Mouse (Mus musculus): ENCODE results near the gene Rasa3. TPM values are rescaled to one million over a fixed set of nuclear protein-coding genes. Genes with fewer than 3 reads are reported as not detected.

Gene Rasa3
- polyA plus RNA-seq, 1 experiment from 2014 or later, result 21.3 TPM

- H3K4me1 ChIP-seq (ENCODE audit: control insufficient read depth, insufficient read depth, low read length), result peaks cover 3% of the 10 kb centered on the region; the same call in 1 of the 2 replicates
- no peak overlapping the region for H3K4me3 ChIP-seq (ENCODE audit: low read length)
- WGBS, result 79% methylated on average over 6 of the region's 6 CpGs
- no peak overlapping the region for H3K4me2 ChIP-seq (ENCODE audit: low read depth, low read length)
- no peak for ATAC-seq
- H3K36me3 ChIP-seq (ENCODE audit: control insufficient read depth, insufficient read depth, low read length), result no peaks in the 10 kb centered on the region
- no peaks in the 10 kb centered on the region for H3K27me3 ChIP-seq (replicated peaks; ENCODE audit: control insufficient read depth, insufficient read depth, low read length)
- H3K9me3 ChIP-seq (ENCODE audit: control insufficient read depth, low read length), result no peaks in the 10 kb centered on the region
- no peak overlapping the region for H3K27ac ChIP-seq (ENCODE audit: low read length)
- no peak overlapping the region for H3K9ac ChIP-seq (ENCODE audit: low read depth, low read length)
Measured at GRCm38 (mm10) chr8:13591246-13591645, 86.2 kb downstream of the Rasa3 start.

DNA sequence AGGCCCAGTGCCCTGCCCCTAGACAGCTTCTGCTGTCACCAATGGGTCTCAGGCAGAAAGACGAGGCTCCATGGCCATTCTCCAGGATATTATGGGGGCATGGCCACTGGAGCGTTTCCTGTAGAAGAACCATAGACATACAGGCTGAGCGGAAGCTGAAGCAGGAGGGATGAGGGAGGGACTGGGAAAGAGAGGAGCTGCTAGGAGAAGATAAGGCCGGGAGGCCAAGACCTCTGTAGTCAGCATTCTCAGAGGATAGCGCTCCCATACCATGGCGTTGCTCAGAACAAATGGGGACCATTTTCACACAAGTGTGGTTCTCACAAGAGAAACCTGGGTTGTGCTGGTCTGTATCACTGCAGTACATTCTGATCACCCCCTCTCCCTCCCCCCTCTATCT, 88.3 kb downstream of the Rasa3 start:
- no peak overlapping the region for H3K4me3 ChIP-seq (ENCODE audit: low read length)
- H3K9me3 ChIP-seq (ENCODE audit: control insufficient read depth, low read length), result no peaks in the 10 kb centered on the region
- ATAC-seq, result no peak
- no peak overlapping the region for H3K4me2 ChIP-seq (ENCODE audit: low read depth, low read length)
- H3K9ac ChIP-seq (ENCODE audit: low read depth, low read length), result no peak overlapping the region
- no peak overlapping the region for H3K27ac ChIP-seq (ENCODE audit: low read length)
- no peaks in the 10 kb centered on the region for H3K4me1 ChIP-seq (ENCODE audit: control insufficient read depth, insufficient read depth, low read length)
- H3K27me3 ChIP-seq (replicated peaks; ENCODE audit: control insufficient read depth, insufficient read depth, low read length), result no peaks in the 10 kb centered on the region
- peaks cover 5% of the 10 kb centered on the region; the same call in 1 of the 2 replicates for H3K36me3 ChIP-seq (ENCODE audit: control insufficient read depth, insufficient read depth, low read length)
- WGBS, result 69% methylated on average over 6 of the region's 6 CpGs

- H3K36me3 ChIP-seq (ENCODE audit: control insufficient read depth, insufficient read depth, low read length), result peaks cover 13% of the 10 kb centered on the region
- no peak overlapping the region for H3K4me2 ChIP-seq (ENCODE audit: low read depth, low read length)
- H3K9me3 ChIP-seq (ENCODE audit: control insufficient read depth, low read length), result no peaks in the 10 kb centered on the region
- H3K4me1 ChIP-seq (ENCODE audit: control insufficient read depth, insufficient read depth, low read length), result no peaks in the 10 kb centered on the region
- WGBS, result 67% methylated on average over 8 of the region's 8 CpGs
- ATAC-seq, result no peak
- H3K4me3 ChIP-seq (ENCODE audit: low read length), result no peak overlapping the region
- no peak overlapping the region for H3K9ac ChIP-seq (ENCODE audit: low read depth, low read length)
- H3K27me3 ChIP-seq (replicated peaks; ENCODE audit: control insufficient read depth, insufficient read depth, low read length), result no peaks in the 10 kb centered on the region
- no peak overlapping the region for H3K27ac ChIP-seq (ENCODE audit: low read length)
Measured at GRCm38 (mm10) chr8:13584652-13585051, 92.8 kb downstream of the Rasa3 start.

- Histone ChIP-seq H3K27ac (ENCODE audit: low read length) (no peak overlapping the region), H3K9ac (ENCODE audit: low read depth, low read length) (no peak overlapping the region), H3K4me2 (ENCODE audit: low read depth, low read length) (no peak overlapping the region), H3K36me3 (ENCODE audit: control insufficient read depth, insufficient read depth, low read length) (peaks cover 10% of the 10 kb centered on the region; the same call in 1 of the 2 replicates), H3K27me3 (replicated peaks; ENCODE audit: control insufficient read depth, insufficient read depth, low read length) (no peaks in the 10 kb centered on the region), H3K4me1 (ENCODE audit: control insufficient read depth, insufficient read depth, low read length) (0 out of 2 replicates have a peak, but pooled peaks cover 8% of the 10 kb centered on the region), H3K4me3 (ENCODE audit: low read length) (no peak overlapping the region), H3K9me3 (ENCODE audit: control insufficient read depth, low read length) (no peaks in the 10 kb centered on the region)
- peak; percentile 93 for ATAC-seq
- WGBS, result 73% methylated on average over 6 of the region's 6 CpGs
Measured at GRCm38 (mm10) chr8:13577869-13578268, 99.5 kb downstream of the Rasa3 start.

- no peak overlapping the region for H3K27ac ChIP-seq (ENCODE audit: low read length)
- WGBS, result 93% methylated on average over 11 of the region's 11 CpGs
- no peaks in the 10 kb centered on the region for H3K9me3 ChIP-seq (ENCODE audit: control insufficient read depth, low read length)
- no peaks in the 10 kb centered on the region for H3K27me3 ChIP-seq (replicated peaks; ENCODE audit: control insufficient read depth, insufficient read depth, low read length)
- H3K4me3 ChIP-seq (ENCODE audit: low read length), result no peak overlapping the region
- H3K36me3 ChIP-seq (ENCODE audit: control insufficient read depth, insufficient read depth, low read length), result peaks cover 2% of the 10 kb centered on the region; the same call in 1 of the 2 replicates
- no peak overlapping the region for H3K4me2 ChIP-seq (ENCODE audit: low read depth, low read length)
- no peak overlapping the region for H3K9ac ChIP-seq (ENCODE audit: low read depth, low read length)
- no peak for ATAC-seq
- no peaks in the 10 kb centered on the region for H3K4me1 ChIP-seq (ENCODE audit: control insufficient read depth, insufficient read depth, low read length)
Measured at GRCm38 (mm10) chr8:13571999-13572398, 105.4 kb downstream of the Rasa3 start.

DNA sequence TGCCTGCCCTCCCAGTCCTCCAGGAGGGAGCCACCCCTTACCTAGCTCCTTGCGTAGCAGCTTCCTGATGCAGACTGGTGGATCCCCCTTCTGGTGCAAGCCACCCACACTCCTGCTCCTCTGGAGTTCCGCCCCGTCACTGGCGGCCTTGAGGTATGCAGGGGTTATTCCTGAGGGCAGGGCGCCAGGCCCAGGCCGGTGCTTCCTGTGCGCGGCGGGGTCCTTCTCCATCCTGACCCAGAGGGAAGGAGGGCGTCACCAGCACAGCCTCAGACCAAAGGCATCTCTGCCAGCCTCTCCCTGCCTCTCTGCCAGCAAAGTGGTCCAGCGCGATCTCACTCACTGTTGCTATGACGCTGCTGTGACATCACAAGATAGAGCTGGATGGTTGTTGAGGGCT, 115.3 kb downstream of the Rasa3 start, which contains the start of gene 1700029H14Rik:
Gene 1700029H14Rik (minus strand): TSS at position 344 of the 400 bp plus-strand sequence.
- Histone ChIP-seq H3K9ac (ENCODE audit: low read depth, low read length) (no peak within 1 kb of the TSS), H3K27ac (ENCODE audit: low read length) (no peak within 1 kb of the TSS), H3K4me2 (ENCODE audit: low read depth, low read length) (no peak within 1 kb of the TSS), H3K4me1 (ENCODE audit: control insufficient read depth, insufficient read depth, low read length) (no peaks in the 10 kb centered on the region), H3K9me3 (ENCODE audit: control insufficient read depth, low read length) (peaks cover 3% of the 10 kb centered on the region; the same call in 1 of the 2 replicates), H3K4me3 (ENCODE audit: low read length) (no peak within 1 kb of the TSS), H3K36me3 (ENCODE audit: control insufficient read depth, insufficient read depth, low read length) (no peaks in the 10 kb centered on the region), H3K27me3 (replicated peaks; ENCODE audit: control insufficient read depth, insufficient read depth, low read length) (no peaks in the 10 kb centered on the region)
- 25% methylated on average over 13 of the region's 13 CpGs for WGBS
- ATAC-seq, result peak; percentile 33; the same call in 1 of the 2 replicates

GRCm38 (mm10) chr8:13557526-13557925, 119.9 kb downstream of the Rasa3 start:
- no peak for ATAC-seq

DNA sequence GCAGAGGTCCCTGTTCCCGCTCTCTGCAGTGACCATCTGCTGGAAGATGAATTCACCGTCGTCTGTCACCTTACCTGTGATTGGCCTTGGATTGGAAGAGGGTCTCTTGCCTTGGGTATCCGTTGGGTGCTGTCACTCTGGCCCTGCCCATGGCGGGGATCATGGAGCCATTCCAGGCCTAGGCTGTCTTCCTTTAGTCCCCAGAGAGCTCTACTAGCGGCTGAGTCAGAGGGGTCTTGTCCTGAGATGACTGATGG, 125.9 kb downstream of the Rasa3 start:
- Histone ChIP-seq H3K9me3 (ENCODE audit: control insufficient read depth, low read length) (no peaks in the 10 kb centered on the region), H3K4me1 (ENCODE audit: control insufficient read depth, insufficient read depth, low read length) (peaks cover 6% of the 10 kb centered on the region; the same call in 1 of the 2 replicates), H3K27ac (ENCODE audit: low read length) (no peak overlapping the region), H3K27me3 (replicated peaks; ENCODE audit: control insufficient read depth, insufficient read depth, low read length) (no peaks in the 10 kb centered on the region), H3K4me2 (ENCODE audit: low read depth, low read length) (no peak overlapping the region), H3K4me3 (ENCODE audit: low read length) (no peak overlapping the region), H3K36me3 (ENCODE audit: control insufficient read depth, insufficient read depth, low read length) (no peaks in the 10 kb centered on the region), H3K9ac (ENCODE audit: low read depth, low read length) (no peak overlapping the region)
- ATAC-seq, result no peak
- WGBS, result 87% methylated on average over 6 of the region's 6 CpGs

More at GRCm38 (mm10) chr8:13557526-13557925, 119.9 kb downstream of the Rasa3 start:
- Histone ChIP-seq H3K9me3 (ENCODE audit: control insufficient read depth, low read length) (no peaks in the 10 kb centered on the region), H3K27ac (ENCODE audit: low read length) (no peak overlapping the region), H3K36me3 (ENCODE audit: control insufficient read depth, insufficient read depth, low read length) (no peaks in the 10 kb centered on the region), H3K4me2 (ENCODE audit: low read depth, low read length) (no peak overlapping the region), H3K4me1 (ENCODE audit: control insufficient read depth, insufficient read depth, low read length) (no peaks in the 10 kb centered on the region), H3K27me3 (replicated peaks; ENCODE audit: control insufficient read depth, insufficient read depth, low read length) (no peaks in the 10 kb centered on the region), H3K9ac (ENCODE audit: low read depth, low read length) (no peak overlapping the region), H3K4me3 (ENCODE audit: low read length) (no peak overlapping the region)
- 51% methylated on average over 2 of the region's 2 CpGs for WGBS

- Histone ChIP-seq H3K27ac (ENCODE audit: low read length) (no peak overlapping the region), H3K4me2 (ENCODE audit: low read depth, low read length) (no peak overlapping the region), H3K4me1 (ENCODE audit: control insufficient read depth, insufficient read depth, low read length) (peaks cover 6% of the 10 kb centered on the region; the same call in 1 of the 2 replicates), H3K9me3 (ENCODE audit: control insufficient read depth, low read length) (no peaks in the 10 kb centered on the region), H3K36me3 (ENCODE audit: control insufficient read depth, insufficient read depth, low read length) (no peaks in the 10 kb centered on the region), H3K9ac (ENCODE audit: low read depth, low read length) (no peak overlapping the region), H3K4me3 (ENCODE audit: low read length) (no peak overlapping the region), H3K27me3 (replicated peaks; ENCODE audit: control insufficient read depth, insufficient read depth, low read length) (no peaks in the 10 kb centered on the region)
- 54% methylated on average over 9 of the region's 9 CpGs for WGBS
- ATAC-seq, result peak; percentile 96
Measured at GRCm38 (mm10) chr8:13550718-13551573, 126.5 kb downstream of the Rasa3 start.

Measured in intestine, embryonic 16.5 days (tissue).